Mouse (Mus musculus) gastrocnemius, postnatal 36 days (tissue): Measurements from ENCODE around the gene Fabp6. TPM values are rescaled to one million over a fixed set of nuclear protein-coding genes. Genes with fewer than 3 reads are reported as not detected.

Source experiments
- DNase-seq, 2 experiments: peaks; one replicate each; pipeline ENCODE4 v3.0.0; 2022
- intact Hi-C: fragments of 180-260 bp; cut with DNase I; formaldehyde crosslinking; loops from one replicate; pipeline ENCODE4 v1.15.1; 2025
- long read RNA-seq, 2 experiments: library from polyadenylated mRNA; stranded (forward); transcript quantifications; one replicate each; pipeline ENCODE4 v2.0.0; 2021
- total RNA-seq, 2 experiments: library from RNA; stranded (reverse); gene quantifications; 2 replicates each; pipeline ENCODE4 v1.2.3; 2021

Fabp6 gene
- not detected for total RNA-seq
- long read RNA-seq, experiment 1: 0 reads
- long read RNA-seq, experiment 2: 0 reads

- intact Hi-C loops: no loop called here
Measured at GRCm38 (mm10) chr11:43601440-43601839, at the start of gene Fabp6. Fabp6 (minus strand) TSS chr11:43601540.

GRCm38 (mm10) chr11:43645286-43645685 lies 43.9 kb upstream of the Fabp6 start:
- no peak for DNase-seq
- intact Hi-C loops: no loop called here

More at GRCm38 (mm10) chr11:43601440-43601839, at the start of gene Fabp6:
- DNase-seq: no peak

- intact Hi-C loops: no loop called here
- DNase-seq: peak; percentile 16 to 20
Measured at GRCm38 (mm10) chr11:43643180-43643591, 41.8 kb upstream of the Fabp6 start.

- intact Hi-C loops: no loop called here
- DNase-seq: no peak
Measured at GRCm38 (mm10) chr11:43638486-43638885, 37.1 kb upstream of the Fabp6 start.

GRCm38 (mm10) chr11:43636761-43637160 lies 35.4 kb upstream of the Fabp6 start:
- intact Hi-C loops: no loop called here
- DNase-seq: no peak

- intact Hi-C loops: no loop called here
- peak; percentile 22 to 39 for DNase-seq
Measured at GRCm38 (mm10) chr11:43633658-43634401, 32.5 kb upstream of the Fabp6 start.

- intact Hi-C loops: no loop called here
- no peak for DNase-seq
Measured at GRCm38 (mm10) chr11:43633165-43633564, 31.8 kb upstream of the Fabp6 start.

- intact Hi-C loops: no loop called here
- DNase-seq: no peak
Measured at GRCm38 (mm10) chr11:43632566-43632965, 31.2 kb upstream of the Fabp6 start.

- intact Hi-C loops: no loop called here
- no peak for DNase-seq
Measured at GRCm38 (mm10) chr11:43631645-43632044, 30.3 kb upstream of the Fabp6 start.

- intact Hi-C loops: no loop called here
Measured at GRCm38 (mm10) chr11:43626927-43627645, 25.7 kb upstream of the Fabp6 start.

GRCm38 (mm10) chr11:43626300-43626926 lies 25.1 kb upstream of the Fabp6 start:
- no peak for DNase-seq
- intact Hi-C loops: no loop called here

More at GRCm38 (mm10) chr11:43626927-43627645, 25.7 kb upstream of the Fabp6 start:
- DNase-seq: no peak

- intact Hi-C loops: no loop called here
- no peak for DNase-seq
Measured at GRCm38 (mm10) chr11:43624341-43624740, 23.0 kb upstream of the Fabp6 start.

GRCm38 (mm10) chr11:43621769-43622168 lies 20.4 kb upstream of the Fabp6 start:
- DNase-seq: no peak
- intact Hi-C loops: no loop called here

- intact Hi-C loops: no loop called here
- no peak for DNase-seq
Measured at GRCm38 (mm10) chr11:43618403-43618802, 17.1 kb upstream of the Fabp6 start.

GRCm38 (mm10) chr11:43617924-43618323 lies 16.6 kb upstream of the Fabp6 start:
- intact Hi-C loops: no loop called here
- peak in 1 of 2 experiments; percentile 17 for DNase-seq

- intact Hi-C loops: no loop called here
- peak; percentile 22 to 65 for DNase-seq
Measured at GRCm38 (mm10) chr11:43612834-43613488, 11.6 kb upstream of the Fabp6 start.

- no peak for DNase-seq
- intact Hi-C loops: no loop called here
Measured at GRCm38 (mm10) chr11:43610662-43611033, 9.3 kb upstream of the Fabp6 start.

GRCm38 (mm10) chr11:43610006-43610661 lies 8.8 kb upstream of the Fabp6 start:
- intact Hi-C loops: no loop called here

GRCm38 (mm10) chr11:43608440-43608839 lies 7.1 kb upstream of the Fabp6 start:
- DNase-seq: no peak
- intact Hi-C loops: no loop called here

More at GRCm38 (mm10) chr11:43610006-43610661, 8.8 kb upstream of the Fabp6 start:
- DNase-seq: no peak

- DNase-seq: no peak
- intact Hi-C loops: no loop called here
Measured at GRCm38 (mm10) chr11:43605859-43606258, 4.5 kb upstream of the Fabp6 start.
